Mouse (Mus musculus): ENCODE measurements around the gene Pde9a. TPM values are rescaled to one million over a fixed set of nuclear protein-coding genes. Genes with fewer than 3 reads are reported as not detected.

Gene Pde9a
- polyA plus RNA-seq, 1 experiment, result 0.14 TPM

GRCm38 (mm10) chr17:31448519-31448918 is 62.5 kb downstream of the Pde9a start:
- no peaks in the 10 kb centered on the region for H3K79me2 ChIP-seq (ENCODE audit: control insufficient read depth, insufficient read depth)
- no peak overlapping the region for H3K4me3 ChIP-seq
- H3K36me3 ChIP-seq (ENCODE audit: control insufficient read depth, insufficient read depth), result no peaks in the 10 kb centered on the region
- no peak overlapping the region for H3K4me2 ChIP-seq (ENCODE audit: low read depth)
- no peak overlapping the region for H3ac ChIP-seq (ENCODE audit: control insufficient read depth, insufficient read length)
- no peak for TF ChIP-seq TCF12 (IDR thresholded peaks at IDR 0.05; ENCODE audit: insufficient read depth, poor library complexity, severe bottlenecking)
- TF ChIP-seq CEBPB (IDR thresholded peaks at IDR 0.05; ENCODE audit: insufficient read depth, poor library complexity, severe bottlenecking), result no peak
- no peak for TF ChIP-seq USF1 (IDR thresholded peaks at IDR 0.05; ENCODE audit: low read depth)
- no peak for TF ChIP-seq SRF (IDR thresholded peaks at IDR 0.05; ENCODE audit: control insufficient read depth, insufficient read length, low read depth)
- no peak for TF ChIP-seq POLR2AphosphoS2 (IDR thresholded peaks at IDR 0.05; ENCODE audit: insufficient read length, low read depth)
- no peak for TF ChIP-seq TCF3 (IDR thresholded peaks at IDR 0.05; ENCODE audit: insufficient read length, low read depth)
- TF ChIP-seq MYOG (IDR thresholded peaks at IDR 0.05; ENCODE audit: control insufficient read depth in 1 of 3, insufficient read depth in 1 of 3, insufficient read length in 2 of 3, low read depth in 2 of 3), result no peak
- TF ChIP-seq E2F4 (IDR thresholded peaks at IDR 0.05; ENCODE audit: insufficient read depth), result no peak
- TF ChIP-seq MAX (IDR thresholded peaks at IDR 0.05; ENCODE audit: low read depth), result no peak
- no peak for TF ChIP-seq REST (IDR thresholded peaks at IDR 0.05; ENCODE audit: insufficient read depth, insufficient read length)
- TF ChIP-seq MYOD1 (IDR thresholded peaks at IDR 0.05; ENCODE audit: control insufficient read depth in 1 of 3, insufficient read length in 2 of 3, low read depth in 2 of 3), result no peak
- no peak for TF ChIP-seq POLR2A (IDR thresholded peaks at IDR 0.05; ENCODE audit: insufficient read length, low read depth)
- H3K27me3 ChIP-seq (ENCODE audit: control insufficient read depth, insufficient read depth, insufficient read length), result peaks cover 6% of the 10 kb centered on the region

GRCm38 (mm10) chr17:31450206-31450605 is 64.2 kb downstream of the Pde9a start:
- no peak overlapping the region for H3K4me3 ChIP-seq

GRCm38 (mm10) chr17:31451179-31451708 is 65.2 kb downstream of the Pde9a start:
- no peak overlapping the region for H3K4me3 ChIP-seq
- H3K27me3 ChIP-seq (ENCODE audit: control insufficient read depth, insufficient read depth, insufficient read length), result no peaks in the 10 kb centered on the region
- H3K4me2 ChIP-seq (ENCODE audit: low read depth), result no peak overlapping the region
- no peak for TF ChIP-seq REST (IDR thresholded peaks at IDR 0.05; ENCODE audit: insufficient read depth, insufficient read length)
- TF ChIP-seq USF1 (IDR thresholded peaks at IDR 0.05; ENCODE audit: low read depth), result no peak
- no peak for TF ChIP-seq POLR2AphosphoS2 (IDR thresholded peaks at IDR 0.05; ENCODE audit: insufficient read length, low read depth)
- TF ChIP-seq TCF3 (IDR thresholded peaks at IDR 0.05; ENCODE audit: insufficient read length, low read depth), result no peak
- no peak for TF ChIP-seq MYOD1 (IDR thresholded peaks at IDR 0.05; ENCODE audit: control insufficient read depth in 1 of 3, insufficient read length in 2 of 3, low read depth in 2 of 3)
- no peak for TF ChIP-seq SRF (IDR thresholded peaks at IDR 0.05; ENCODE audit: control insufficient read depth, insufficient read length, low read depth)
- no peak for TF ChIP-seq CEBPB (IDR thresholded peaks at IDR 0.05; ENCODE audit: insufficient read depth, poor library complexity, severe bottlenecking)
- no peak for TF ChIP-seq TCF12 (IDR thresholded peaks at IDR 0.05; ENCODE audit: insufficient read depth, poor library complexity, severe bottlenecking)
- TF ChIP-seq POLR2A (IDR thresholded peaks at IDR 0.05; ENCODE audit: insufficient read length, low read depth), result no peak
- no peak for TF ChIP-seq E2F4 (IDR thresholded peaks at IDR 0.05; ENCODE audit: insufficient read depth)
- no peak for TF ChIP-seq MYOG (IDR thresholded peaks at IDR 0.05; ENCODE audit: control insufficient read depth in 1 of 3, insufficient read depth in 1 of 3, insufficient read length in 2 of 3, low read depth in 2 of 3)
- no peak for TF ChIP-seq MAX (IDR thresholded peaks at IDR 0.05; ENCODE audit: low read depth)
- no peaks in the 10 kb centered on the region for H3K36me3 ChIP-seq (ENCODE audit: control insufficient read depth, insufficient read depth)
- H3K79me2 ChIP-seq (ENCODE audit: control insufficient read depth, insufficient read depth), result no peaks in the 10 kb centered on the region
- no peak overlapping the region for H3ac ChIP-seq (ENCODE audit: control insufficient read depth, insufficient read length)

More at GRCm38 (mm10) chr17:31450206-31450605, 64.2 kb downstream of the Pde9a start:
- Histone ChIP-seq H3K36me3 (ENCODE audit: control insufficient read depth, insufficient read depth) (no peaks in the 10 kb centered on the region), H3K4me2 (ENCODE audit: low read depth) (no peak overlapping the region), H3K27me3 (ENCODE audit: control insufficient read depth, insufficient read depth, insufficient read length) (no peaks in the 10 kb centered on the region), H3K79me2 (ENCODE audit: control insufficient read depth, insufficient read depth) (no peaks in the 10 kb centered on the region), H3ac (ENCODE audit: control insufficient read depth, insufficient read length) (no peak overlapping the region)
- TF ChIP-seq POLR2A (IDR thresholded peaks at IDR 0.05; ENCODE audit: insufficient read length, low read depth), result no peak
- no peak for TF ChIP-seq TCF3 (IDR thresholded peaks at IDR 0.05; ENCODE audit: insufficient read length, low read depth)
- no peak for TF ChIP-seq POLR2AphosphoS2 (IDR thresholded peaks at IDR 0.05; ENCODE audit: insufficient read length, low read depth)
- no peak for TF ChIP-seq E2F4 (IDR thresholded peaks at IDR 0.05; ENCODE audit: insufficient read depth)
- TF ChIP-seq CEBPB (IDR thresholded peaks at IDR 0.05; ENCODE audit: insufficient read depth, poor library complexity, severe bottlenecking), result no peak
- TF ChIP-seq SRF (IDR thresholded peaks at IDR 0.05; ENCODE audit: control insufficient read depth, insufficient read length, low read depth), result no peak

GRCm38 (mm10) chr17:31452816-31453215 is 66.8 kb downstream of the Pde9a start:
- Histone ChIP-seq H3K27me3 (ENCODE audit: control insufficient read depth, insufficient read depth, insufficient read length) (no peaks in the 10 kb centered on the region), H3K36me3 (ENCODE audit: control insufficient read depth, insufficient read depth) (no peaks in the 10 kb centered on the region), H3ac (ENCODE audit: control insufficient read depth, insufficient read length) (no peak overlapping the region), H3K4me2 (ENCODE audit: low read depth) (no peak overlapping the region), H3K4me3 (no peak overlapping the region), H3K79me2 (ENCODE audit: control insufficient read depth, insufficient read depth) (no peaks in the 10 kb centered on the region)
- TF ChIP-seq TCF12 (IDR thresholded peaks at IDR 0.05; ENCODE audit: insufficient read depth, poor library complexity, severe bottlenecking), result no peak

GRCm38 (mm10) chr17:31453476-31453875 is 67.5 kb downstream of the Pde9a start:
- TF ChIP-seq POLR2AphosphoS2 (IDR thresholded peaks at IDR 0.05; ENCODE audit: insufficient read length, low read depth), result no peak
- TF ChIP-seq CEBPB (IDR thresholded peaks at IDR 0.05; ENCODE audit: insufficient read depth, poor library complexity, severe bottlenecking), result no peak
- TF ChIP-seq TCF12 (IDR thresholded peaks at IDR 0.05; ENCODE audit: insufficient read depth, poor library complexity, severe bottlenecking), result no peak
- no peak for TF ChIP-seq REST (IDR thresholded peaks at IDR 0.05; ENCODE audit: insufficient read depth, insufficient read length)
- no peak for TF ChIP-seq SRF (IDR thresholded peaks at IDR 0.05; ENCODE audit: control insufficient read depth, insufficient read length, low read depth)
- TF ChIP-seq MYOG (IDR thresholded peaks at IDR 0.05; ENCODE audit: control insufficient read depth in 1 of 3, insufficient read depth in 1 of 3, insufficient read length in 2 of 3, low read depth in 2 of 3), result no peak
- TF ChIP-seq USF1 (IDR thresholded peaks at IDR 0.05; ENCODE audit: low read depth), result no peak
- TF ChIP-seq MYOD1 (IDR thresholded peaks at IDR 0.05; ENCODE audit: control insufficient read depth in 1 of 3, insufficient read length in 2 of 3, low read depth in 2 of 3), result no peak
- no peak for TF ChIP-seq E2F4 (IDR thresholded peaks at IDR 0.05; ENCODE audit: insufficient read depth)
- no peak for TF ChIP-seq MAX (IDR thresholded peaks at IDR 0.05; ENCODE audit: low read depth)
- no peak for TF ChIP-seq POLR2A (IDR thresholded peaks at IDR 0.05; ENCODE audit: insufficient read length, low read depth)
- no peak for TF ChIP-seq TCF3 (IDR thresholded peaks at IDR 0.05; ENCODE audit: insufficient read length, low read depth)
- Histone ChIP-seq H3K36me3 (ENCODE audit: control insufficient read depth, insufficient read depth) (no peaks in the 10 kb centered on the region), H3K4me2 (ENCODE audit: low read depth) (no peak overlapping the region), H3K79me2 (ENCODE audit: control insufficient read depth, insufficient read depth) (no peaks in the 10 kb centered on the region), H3ac (ENCODE audit: control insufficient read depth, insufficient read length) (no peak overlapping the region), H3K27me3 (ENCODE audit: control insufficient read depth, insufficient read depth, insufficient read length) (no peaks in the 10 kb centered on the region), H3K4me3 (no peak overlapping the region)

All from myocyte (in vitro differentiated cells).